Mouse (Mus musculus): Measurements from ENCODE around the gene Ivl.

DNA sequence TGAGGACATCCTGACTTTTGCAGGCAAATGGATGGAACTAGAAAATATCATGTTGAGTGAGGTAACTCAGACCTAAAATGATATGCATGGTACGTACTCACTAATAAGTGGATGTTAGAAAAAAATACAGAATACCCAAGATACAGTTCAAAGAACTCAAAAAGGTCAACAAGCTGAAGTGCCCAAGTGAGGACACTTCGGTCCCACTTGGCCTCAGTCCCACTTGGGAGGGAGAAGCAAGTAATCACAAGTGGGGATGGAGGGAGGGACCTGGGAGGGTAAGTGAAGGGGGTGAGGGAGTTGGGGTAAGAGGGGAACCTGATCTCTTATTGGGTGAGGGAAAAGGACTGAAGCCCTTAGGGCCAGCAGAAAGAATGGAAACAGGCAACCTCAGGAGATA lies 4.8 kb downstream of the Ivl start:
- TF ChIP-seq POLR2A (IDR thresholded peaks at IDR 0.05; ENCODE audit: borderline replicate concordance, control insufficient read depth, low read depth, low read length): no peak
- no peak for TF ChIP-seq CTCF (IDR thresholded peaks at IDR 0.05; ENCODE audit: control insufficient read depth, insufficient read depth, low read length)

Data from bone marrow, adult 2 months (tissue).